Mouse (Mus musculus): ENCODE measurements around the gene Ackr2.

Gene Ackr2

GRCm38 (mm10) chr9:121914226-121914757 is 16.1 kb downstream of the Ackr2 start:
- H3K9me3 ChIP-seq (ENCODE audit: low read length) = no peaks in the 10 kb centered on the region
- H3K4me1 ChIP-seq (replicated peaks; ENCODE audit: low read depth, low read length) = peaks cover 7% of the 10 kb centered on the region
- no peaks in the 10 kb centered on the region for H3K36me3 ChIP-seq (ENCODE audit: insufficient read depth, low read length)
- TF ChIP-seq NANOG (IDR thresholded peaks at IDR 0.05; ENCODE audit: borderline replicate concordance, low read length) (no peak), POU5F1 (IDR thresholded peaks at IDR 0.05; ENCODE audit: borderline replicate concordance, low read length) (no peak), CTCF (conservative IDR thresholded peaks at IDR 0.05; ENCODE audit: low read length) (no peak)
- H3K4me3 ChIP-seq (replicated peaks; ENCODE audit: low read length) = no peak overlapping the region
- peaks cover 50% of the 10 kb centered on the region for H3K27me3 ChIP-seq (ENCODE audit: insufficient read depth, low read length)

- Histone ChIP-seq H3K27me3 (ENCODE audit: insufficient read depth, low read length) (peaks cover 44% of the 10 kb centered on the region), H3K36me3 (ENCODE audit: insufficient read depth, low read length) (no peaks in the 10 kb centered on the region), H3K4me1 (replicated peaks; ENCODE audit: low read depth, low read length) (peaks cover 13% of the 10 kb centered on the region), H3K4me3 (replicated peaks; ENCODE audit: low read length) (no peak overlapping the region), H3K9me3 (ENCODE audit: low read length) (no peaks in the 10 kb centered on the region)
- TF ChIP-seq NANOG (IDR thresholded peaks at IDR 0.05; ENCODE audit: borderline replicate concordance, low read length) = no peak
- TF ChIP-seq POU5F1 (IDR thresholded peaks at IDR 0.05; ENCODE audit: borderline replicate concordance, low read length) = no peak
- no peak for TF ChIP-seq CTCF (conservative IDR thresholded peaks at IDR 0.05; ENCODE audit: low read length)
These were observed 16.9 kb downstream of the Ackr2 start for GRCm38 (mm10) chr9:121915056-121915455.

- H3K4me3 ChIP-seq (replicated peaks; ENCODE audit: low read length) = no peak within 1 kb of the TSS
- H3K4me1 ChIP-seq (replicated peaks; ENCODE audit: low read depth, low read length) = peaks cover 16% of the 10 kb centered on the region
- TF ChIP-seq POU5F1 (IDR thresholded peaks at IDR 0.05; ENCODE audit: borderline replicate concordance, low read length) = no peak
- no peak for TF ChIP-seq CTCF (conservative IDR thresholded peaks at IDR 0.05; ENCODE audit: low read length)
- no peak for TF ChIP-seq NANOG (IDR thresholded peaks at IDR 0.05; ENCODE audit: borderline replicate concordance, low read length)
- H3K36me3 ChIP-seq (ENCODE audit: insufficient read depth, low read length) = no peaks in the 10 kb centered on the region
- H3K9me3 ChIP-seq (ENCODE audit: low read length) = no peaks in the 10 kb centered on the region
- peaks cover 40% of the 10 kb centered on the region for H3K27me3 ChIP-seq (ENCODE audit: insufficient read depth, low read length)
These were observed 17.9 kb downstream of the Ackr2 start, which contains the start of gene Cyp8b1 for GRCm38 (mm10) chr9:121916102-121916501. Gene Cyp8b1, minus strand, starts transcription at chr9:121916305.

- H3K27me3 ChIP-seq (ENCODE audit: insufficient read depth, low read length) = peaks cover 29% of the 10 kb centered on the region
- H3K9me3 ChIP-seq (ENCODE audit: low read length) = no peaks in the 10 kb centered on the region
- H3K4me1 ChIP-seq (replicated peaks; ENCODE audit: low read depth, low read length) = peaks cover 16% of the 10 kb centered on the region
- no peaks in the 10 kb centered on the region for H3K36me3 ChIP-seq (ENCODE audit: insufficient read depth, low read length)
- TF ChIP-seq CTCF (conservative IDR thresholded peaks at IDR 0.05; ENCODE audit: low read length) (no peak), NANOG (IDR thresholded peaks at IDR 0.05; ENCODE audit: borderline replicate concordance, low read length) (no peak), POU5F1 (IDR thresholded peaks at IDR 0.05; ENCODE audit: borderline replicate concordance, low read length) (no peak)
- no peak overlapping the region for H3K4me3 ChIP-seq (replicated peaks; ENCODE audit: low read length)
These were observed 20.9 kb downstream of the Ackr2 start for GRCm38 (mm10) chr9:121919027-121919501.

- peaks cover 29% of the 10 kb centered on the region for H3K27me3 ChIP-seq (ENCODE audit: insufficient read depth, low read length)
- no peak overlapping the region for H3K4me3 ChIP-seq (replicated peaks; ENCODE audit: low read length)
- H3K9me3 ChIP-seq (ENCODE audit: low read length) = no peaks in the 10 kb centered on the region
- H3K36me3 ChIP-seq (ENCODE audit: insufficient read depth, low read length) = no peaks in the 10 kb centered on the region
- H3K4me1 ChIP-seq (replicated peaks; ENCODE audit: low read depth, low read length) = peaks cover 16% of the 10 kb centered on the region
- TF ChIP-seq CTCF (conservative IDR thresholded peaks at IDR 0.05; ENCODE audit: low read length) = no peak
- no peak for TF ChIP-seq POU5F1 (IDR thresholded peaks at IDR 0.05; ENCODE audit: borderline replicate concordance, low read length)
- no peak for TF ChIP-seq NANOG (IDR thresholded peaks at IDR 0.05; ENCODE audit: borderline replicate concordance, low read length)
These were observed 25.3 kb downstream of the Ackr2 start for GRCm38 (mm10) chr9:121923443-121923842.

GRCm38 (mm10) chr9:121923906-121924305 is 25.8 kb downstream of the Ackr2 start:
- no peak for TF ChIP-seq NANOG (IDR thresholded peaks at IDR 0.05; ENCODE audit: borderline replicate concordance, low read length)
- no peak for TF ChIP-seq CTCF (conservative IDR thresholded peaks at IDR 0.05; ENCODE audit: low read length)
- no peak for TF ChIP-seq POU5F1 (IDR thresholded peaks at IDR 0.05; ENCODE audit: borderline replicate concordance, low read length)
- no peak overlapping the region for H3K4me3 ChIP-seq (replicated peaks; ENCODE audit: low read length)
- peaks cover 14% of the 10 kb centered on the region for H3K4me1 ChIP-seq (replicated peaks; ENCODE audit: low read depth, low read length)
- peaks cover 29% of the 10 kb centered on the region for H3K27me3 ChIP-seq (ENCODE audit: insufficient read depth, low read length)
- no peaks in the 10 kb centered on the region for H3K36me3 ChIP-seq (ENCODE audit: insufficient read depth, low read length)
- H3K9me3 ChIP-seq (ENCODE audit: low read length) = no peaks in the 10 kb centered on the region

- TF ChIP-seq POU5F1 (IDR thresholded peaks at IDR 0.05; ENCODE audit: borderline replicate concordance, low read length) (no peak), CTCF (conservative IDR thresholded peaks at IDR 0.05; ENCODE audit: low read length) (no peak), NANOG (IDR thresholded peaks at IDR 0.05; ENCODE audit: borderline replicate concordance, low read length) (no peak)
- Histone ChIP-seq H3K27me3 (ENCODE audit: insufficient read depth, low read length) (peaks cover 29% of the 10 kb centered on the region), H3K4me1 (replicated peaks; ENCODE audit: low read depth, low read length) (peaks cover 4% of the 10 kb centered on the region), H3K9me3 (ENCODE audit: low read length) (no peaks in the 10 kb centered on the region), H3K36me3 (ENCODE audit: insufficient read depth, low read length) (no peaks in the 10 kb centered on the region), H3K4me3 (replicated peaks; ENCODE audit: low read length) (no peak overlapping the region)
These were observed 26.9 kb downstream of the Ackr2 start for GRCm38 (mm10) chr9:121924901-121925560.

GRCm38 (mm10) chr9:121925959-121926358 is 27.8 kb downstream of the Ackr2 start:
- H3K9me3 ChIP-seq (ENCODE audit: low read length) = no peaks in the 10 kb centered on the region
- H3K36me3 ChIP-seq (ENCODE audit: insufficient read depth, low read length) = no peaks in the 10 kb centered on the region
- TF ChIP-seq NANOG (IDR thresholded peaks at IDR 0.05; ENCODE audit: borderline replicate concordance, low read length) = no peak
- peaks cover 29% of the 10 kb centered on the region for H3K27me3 ChIP-seq (ENCODE audit: insufficient read depth, low read length)
- H3K4me3 ChIP-seq (replicated peaks; ENCODE audit: low read length) = no peak overlapping the region
- no peaks in the 10 kb centered on the region for H3K4me1 ChIP-seq (replicated peaks; ENCODE audit: low read depth, low read length)
